Mouse (Mus musculus): ENCODE measurements at regions not wholly inside any gene's neighbourhood (a gene's known extent, or its start where the extent isn't known, plus 50 kb on each side); places are given as distances from the start of the nearest gene placed in this dataset.
A peak's percentile ranks its signal among the peaks of the same experiment; 100 is the strongest.

DNA sequence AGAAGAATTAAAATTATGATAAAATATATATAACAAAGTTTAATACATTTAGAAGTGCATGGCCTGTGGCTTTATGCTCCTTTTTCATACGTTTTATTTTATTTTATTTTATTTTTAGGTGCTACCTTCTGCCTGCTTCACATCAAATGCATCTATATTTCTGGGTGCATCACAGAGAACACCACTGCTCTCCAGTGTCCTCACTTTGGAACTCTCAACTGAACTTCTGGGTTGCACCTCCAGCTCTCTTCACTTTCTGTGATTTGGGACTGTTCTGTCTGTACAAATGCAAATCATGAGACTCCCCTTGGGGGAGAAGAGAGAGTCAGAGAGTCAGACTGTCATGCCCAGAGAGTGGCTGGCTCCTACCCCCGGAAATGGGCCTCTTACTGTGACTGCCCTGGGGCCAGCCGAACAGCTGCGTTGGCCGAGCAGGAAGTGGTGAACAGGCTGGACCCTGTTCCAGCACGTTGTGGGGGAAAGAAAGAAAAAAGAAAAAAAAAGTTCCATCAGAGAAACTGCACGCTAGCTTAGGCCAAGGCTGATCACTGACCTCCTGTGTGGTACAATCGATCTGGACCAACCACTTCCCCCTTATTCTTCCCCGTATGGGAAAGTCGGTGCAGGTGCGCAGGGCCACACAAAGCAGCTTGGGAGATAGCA, 111.9 kb upstream of the Id2 start:
- Histone ChIP-seq H3K36me3 (replicated peaks; ENCODE audit: low read length) (peaks cover 5% of the 10 kb centered on the region), H3K4me1 (peaks cover 75% of the 10 kb centered on the region), H3K27me3 (replicated peaks) (no peaks in the 10 kb centered on the region), H3K4me3 (replicated peaks) (peak overlapping the region; percentile 79), H3K9me3 (peaks cover 4% of the 10 kb centered on the region; the same call in 1 of the 2 replicates)
- TF ChIP-seq GATA1 (IDR thresholded peaks at IDR 0.05; ENCODE audit: borderline replicate concordance, low read length) (no peak), FLI1 (IDR thresholded peaks at IDR 0.05; ENCODE audit: low read length) (no peak)

DNA sequence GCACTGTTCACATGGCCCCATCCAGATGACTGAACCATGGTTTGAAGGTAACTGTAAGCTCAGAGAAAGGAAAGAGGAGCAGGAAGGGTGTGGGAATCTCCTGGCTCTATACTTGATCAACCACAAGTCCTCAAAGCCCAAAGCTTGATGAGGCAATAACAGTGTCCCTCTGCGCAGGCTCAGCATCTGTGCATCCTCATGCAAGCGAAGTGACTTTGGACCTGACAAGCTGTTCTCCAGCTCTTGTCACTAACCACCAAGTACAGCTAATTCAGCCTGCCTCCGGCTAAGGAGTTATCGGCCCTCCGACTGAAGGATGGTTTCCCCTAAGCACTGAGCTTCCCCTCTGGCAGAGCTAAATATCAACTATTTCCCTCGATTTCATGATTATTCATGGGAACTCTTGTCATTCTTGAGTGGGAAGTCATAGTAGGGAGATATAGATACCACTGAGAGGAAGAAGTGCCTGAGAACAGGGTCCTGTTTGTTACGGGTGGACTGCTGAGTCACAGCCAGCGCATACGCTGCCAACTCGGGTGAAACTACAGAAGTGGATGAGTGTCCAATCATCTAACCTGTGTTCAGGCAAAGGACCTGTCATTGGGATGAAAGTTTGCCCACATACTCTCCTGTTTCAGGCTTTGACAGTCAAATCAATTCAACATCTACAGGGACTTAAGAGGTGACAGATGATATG, 106.6 kb upstream of the Id2 start:
- Histone ChIP-seq H3K4me1 (peaks cover 66% of the 10 kb centered on the region), H3K4me3 (replicated peaks) (peak overlapping the region; percentile 57), H3K36me3 (replicated peaks; ENCODE audit: low read length) (no peaks in the 10 kb centered on the region), H3K27me3 (replicated peaks) (no peaks in the 10 kb centered on the region), H3K9me3 (no peaks in the 10 kb centered on the region)
- TF ChIP-seq GATA1 (IDR thresholded peaks at IDR 0.05; ENCODE audit: borderline replicate concordance, low read length) (no peak), FLI1 (IDR thresholded peaks at IDR 0.05; ENCODE audit: low read length) (no peak)

DNA sequence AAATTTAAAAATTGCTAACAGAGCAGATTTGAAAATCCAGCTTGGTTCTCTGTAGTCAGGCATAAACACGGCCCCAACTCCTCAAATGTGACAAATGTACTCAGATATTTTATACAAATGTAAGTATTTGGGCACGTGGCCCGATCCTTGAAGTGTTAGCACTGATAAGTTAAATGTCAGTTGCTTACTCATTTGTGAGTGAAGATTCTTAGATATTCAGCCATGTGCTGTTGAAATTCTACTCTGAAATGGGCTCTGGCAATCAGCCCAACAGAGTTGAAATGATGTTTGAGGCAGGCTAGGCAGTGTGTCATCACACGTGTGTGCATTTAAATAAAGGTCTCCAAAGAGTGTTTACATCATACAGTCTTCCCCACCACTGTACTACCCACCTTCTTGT, 103.2 kb upstream of the Id2 start:
- H3K4me1 ChIP-seq, result peaks cover 80% of the 10 kb centered on the region
- H3K36me3 ChIP-seq (replicated peaks; ENCODE audit: low read length), result no peaks in the 10 kb centered on the region

DNA sequence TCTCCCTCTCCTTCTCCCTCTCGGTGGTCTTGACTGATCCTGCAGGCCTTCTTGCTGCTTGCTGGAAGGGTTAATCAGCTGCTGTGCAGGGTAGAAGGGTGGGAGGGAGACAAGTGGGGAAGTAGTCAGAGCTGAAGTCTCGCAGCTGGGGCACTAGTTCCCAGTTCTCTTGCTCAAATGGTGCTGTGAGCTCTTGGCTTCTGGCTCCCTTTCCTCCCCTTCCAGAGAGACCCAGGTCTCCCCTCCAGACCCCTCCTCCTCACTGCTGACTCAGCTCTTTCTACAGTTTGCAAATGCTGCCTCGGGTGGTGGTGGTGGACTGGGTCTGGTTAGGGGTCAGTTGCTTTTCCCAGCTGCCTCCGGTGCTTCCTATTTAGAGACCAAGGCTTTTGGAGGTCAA, 100.8 kb upstream of the Id2 start:
- Histone ChIP-seq H3K4me3 (replicated peaks) (peak overlapping the region; percentile 48), H3K9me3 (no peaks in the 10 kb centered on the region), H3K36me3 (replicated peaks; ENCODE audit: low read length) (no peaks in the 10 kb centered on the region), H3K27me3 (replicated peaks) (no peaks in the 10 kb centered on the region), H3K4me1 (peaks cover 75% of the 10 kb centered on the region)
- TF ChIP-seq FLI1 (IDR thresholded peaks at IDR 0.05; ENCODE audit: low read length) (no peak), GATA1 (IDR thresholded peaks at IDR 0.05; ENCODE audit: borderline replicate concordance, low read length) (no peak)

More for the DNA sequence above, 103.2 kb upstream of the Id2 start:
- Histone ChIP-seq H3K9me3 (no peaks in the 10 kb centered on the region), H3K4me3 (replicated peaks) (no peak overlapping the region), H3K27me3 (replicated peaks) (no peaks in the 10 kb centered on the region)
- TF ChIP-seq FLI1 (IDR thresholded peaks at IDR 0.05; ENCODE audit: low read length) (no peak), GATA1 (IDR thresholded peaks at IDR 0.05; ENCODE audit: borderline replicate concordance, low read length) (no peak)

DNA sequence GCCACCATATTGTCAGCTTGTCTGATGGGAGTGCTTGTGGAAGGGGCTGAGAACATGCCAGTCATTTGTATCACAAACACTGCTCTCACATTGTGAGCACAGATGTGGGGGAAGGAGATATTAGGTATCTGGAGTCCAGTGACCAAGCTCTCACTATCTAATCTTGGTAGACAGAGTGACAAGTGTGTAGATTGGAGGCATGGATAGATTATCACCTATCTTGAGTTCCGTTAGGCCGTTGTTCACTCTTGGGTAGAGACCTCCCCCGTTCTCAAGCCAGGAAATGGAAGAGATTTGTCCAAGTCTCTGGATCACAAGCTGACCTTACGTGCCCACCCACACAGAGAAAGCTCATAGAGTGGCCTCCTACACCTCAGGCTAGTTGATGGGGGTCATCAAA, 99.1 kb upstream of the Id2 start:
- Histone ChIP-seq H3K36me3 (replicated peaks; ENCODE audit: low read length) (no peaks in the 10 kb centered on the region), H3K4me3 (replicated peaks) (no peak overlapping the region), H3K9me3 (no peaks in the 10 kb centered on the region), H3K4me1 (peaks cover 76% of the 10 kb centered on the region), H3K27me3 (replicated peaks) (no peaks in the 10 kb centered on the region)
- no peak for TF ChIP-seq FLI1 (IDR thresholded peaks at IDR 0.05; ENCODE audit: low read length)
- TF ChIP-seq GATA1 (IDR thresholded peaks at IDR 0.05; ENCODE audit: borderline replicate concordance, low read length), result no peak

DNA sequence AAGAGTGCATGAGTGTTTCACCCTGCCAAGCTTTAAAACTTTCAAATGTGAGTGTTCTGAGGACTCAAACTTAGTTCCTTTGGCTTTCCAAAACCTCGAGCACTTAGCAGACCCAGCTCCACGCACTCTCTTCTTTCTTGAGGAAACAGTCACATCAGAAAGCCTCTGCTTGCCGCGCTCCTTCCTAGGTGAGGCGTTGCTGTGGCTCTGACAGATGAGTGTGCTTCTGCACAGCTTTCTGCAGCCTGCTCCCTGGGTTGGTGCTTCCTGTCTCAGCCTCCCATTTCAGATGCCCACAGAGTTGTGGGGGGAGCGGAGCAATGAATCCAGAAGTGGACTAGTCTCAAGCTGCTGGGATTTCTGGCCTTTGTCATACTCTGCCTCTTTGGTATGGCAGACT, 95.3 kb upstream of the Id2 start:
- peak overlapping the region; percentile 40 for H3K4me3 ChIP-seq (replicated peaks)
- H3K27me3 ChIP-seq (replicated peaks), result no peaks in the 10 kb centered on the region
- peaks cover 93% of the 10 kb centered on the region for H3K4me1 ChIP-seq
- H3K9me3 ChIP-seq, result peaks cover 11% of the 10 kb centered on the region
- no peak for TF ChIP-seq FLI1 (IDR thresholded peaks at IDR 0.05; ENCODE audit: low read length)
- TF ChIP-seq GATA1 (IDR thresholded peaks at IDR 0.05; ENCODE audit: borderline replicate concordance, low read length), result no peak
- H3K36me3 ChIP-seq (replicated peaks; ENCODE audit: low read length), result peaks cover 13% of the 10 kb centered on the region

DNA sequence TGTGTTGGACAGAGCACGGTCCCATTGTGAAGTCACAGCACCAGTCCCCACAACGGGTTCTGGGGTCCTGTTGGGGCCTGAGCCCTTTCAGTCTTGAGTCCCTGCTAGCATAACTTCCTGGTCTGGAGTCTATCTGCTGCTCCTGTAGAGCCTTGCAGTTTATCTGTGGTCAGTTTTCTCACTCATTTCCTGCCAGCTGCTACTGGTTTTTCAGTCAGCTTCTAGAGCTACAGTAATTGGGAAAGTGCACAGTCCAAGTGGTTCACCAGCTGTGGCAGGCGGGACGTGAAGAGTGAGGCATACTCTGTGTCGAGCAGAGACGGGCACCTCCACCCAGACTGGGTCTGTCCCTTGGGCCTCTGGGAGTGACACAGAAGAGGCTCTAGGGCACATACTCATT, 93.4 kb upstream of the Id2 start:
- no peaks in the 10 kb centered on the region for H3K27me3 ChIP-seq (replicated peaks)
- peak overlapping the region; percentile 86 for H3K4me3 ChIP-seq (replicated peaks)
- peaks cover 30% of the 10 kb centered on the region for H3K36me3 ChIP-seq (replicated peaks; ENCODE audit: low read length)
- peak; percentile 65; the same call in 1 of the 3 replicates for TF ChIP-seq GATA1 (IDR thresholded peaks at IDR 0.05; ENCODE audit: borderline replicate concordance, low read length)
- peak; percentile 76; the same call in 1 of the 2 replicates for TF ChIP-seq FLI1 (IDR thresholded peaks at IDR 0.05; ENCODE audit: low read length)
- H3K4me1 ChIP-seq, result peaks cover 86% of the 10 kb centered on the region
- H3K9me3 ChIP-seq, result peaks cover 29% of the 10 kb centered on the region

DNA sequence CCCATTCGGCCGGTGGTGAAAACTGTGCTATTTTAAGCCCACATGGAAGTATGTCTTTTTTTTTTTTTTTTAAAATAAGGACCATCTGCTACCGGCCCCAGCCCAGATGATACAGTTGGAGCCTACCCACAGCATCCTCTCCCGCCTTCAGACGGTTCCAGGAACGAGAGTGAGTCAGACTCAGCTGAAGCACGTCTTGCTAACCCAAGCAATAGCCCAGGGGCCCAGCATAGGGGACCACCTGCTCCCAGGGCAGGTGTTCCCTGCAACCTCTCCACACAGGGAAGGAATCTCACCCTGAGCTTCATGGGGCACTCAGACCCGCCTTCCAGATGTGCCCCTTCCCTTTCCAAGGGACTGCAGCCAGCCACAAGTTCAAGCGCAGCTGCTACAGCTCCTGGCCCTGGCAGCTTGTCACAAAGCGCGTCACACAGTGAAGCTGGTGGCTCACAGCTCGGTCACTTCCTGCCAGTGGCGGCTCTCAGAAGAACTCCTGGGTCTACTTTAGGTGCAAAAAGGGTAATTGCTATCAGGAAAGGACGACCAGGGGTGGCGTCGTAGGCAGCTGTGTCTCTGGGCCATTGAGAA, 92.3 kb upstream of the Id2 start:
- peaks cover 38% of the 10 kb centered on the region for H3K9me3 ChIP-seq
- peaks cover 38% of the 10 kb centered on the region for H3K36me3 ChIP-seq (replicated peaks; ENCODE audit: low read length)
- H3K27me3 ChIP-seq (replicated peaks), result no peaks in the 10 kb centered on the region
- TF ChIP-seq GATA1 (IDR thresholded peaks at IDR 0.05; ENCODE audit: borderline replicate concordance, low read length) (no peak), FLI1 (IDR thresholded peaks at IDR 0.05; ENCODE audit: low read length) (no peak)
- H3K4me3 ChIP-seq (replicated peaks), result peak overlapping the region; percentile 86
- H3K4me1 ChIP-seq, result peaks cover 79% of the 10 kb centered on the region

DNA sequence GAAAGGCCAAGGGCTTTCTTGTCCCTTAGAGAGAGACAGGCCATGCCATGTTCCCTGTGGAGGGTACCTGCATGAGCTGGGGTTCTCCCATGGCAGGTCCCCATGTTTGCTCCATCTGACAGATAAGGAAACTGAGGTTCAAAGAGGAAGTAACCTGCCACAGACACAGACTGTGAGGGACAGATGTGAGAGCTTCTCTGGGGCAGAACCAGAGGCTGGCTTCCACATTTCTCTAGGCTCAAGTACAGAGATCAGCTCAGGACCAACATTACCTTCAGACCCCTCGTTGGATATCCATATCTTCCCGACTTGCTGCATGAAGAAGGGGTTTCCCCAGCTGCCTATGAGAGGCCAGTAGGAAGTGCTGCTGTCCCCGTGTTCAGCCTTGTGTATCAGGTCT, 91.6 kb upstream of the Id2 start:
- Histone ChIP-seq H3K9me3 (peaks cover 39% of the 10 kb centered on the region), H3K4me1 (peaks cover 74% of the 10 kb centered on the region), H3K36me3 (replicated peaks; ENCODE audit: low read length) (peaks cover 44% of the 10 kb centered on the region), H3K27me3 (replicated peaks) (no peaks in the 10 kb centered on the region), H3K4me3 (replicated peaks) (peak overlapping the region; percentile 86)
- TF ChIP-seq FLI1 (IDR thresholded peaks at IDR 0.05; ENCODE audit: low read length), result no peak
- no peak for TF ChIP-seq GATA1 (IDR thresholded peaks at IDR 0.05; ENCODE audit: borderline replicate concordance, low read length)

DNA sequence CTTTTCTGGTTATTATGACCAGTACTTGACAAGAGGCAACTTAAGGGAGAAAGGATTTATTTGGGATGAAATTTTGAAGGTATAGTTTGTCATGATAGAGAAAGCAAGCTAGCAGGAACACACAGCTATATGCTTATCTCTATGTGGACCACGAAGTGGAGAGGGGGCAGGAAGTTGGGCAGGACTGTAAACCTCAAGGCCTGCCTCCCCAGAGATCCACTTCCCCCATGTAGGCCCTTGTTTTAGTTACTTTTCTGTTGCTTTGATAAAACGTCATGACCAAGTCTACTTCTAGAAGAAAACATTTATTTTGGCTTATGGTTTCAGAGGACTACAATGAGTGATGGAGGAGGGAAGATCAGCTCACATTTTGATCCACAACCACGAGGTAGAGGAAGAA, 90.3 kb upstream of the Id2 start:
- TF ChIP-seq FLI1 (IDR thresholded peaks at IDR 0.05; ENCODE audit: low read length), result no peak
- no peak for TF ChIP-seq GATA1 (IDR thresholded peaks at IDR 0.05; ENCODE audit: borderline replicate concordance, low read length)
- Histone ChIP-seq H3K9me3 (peaks cover 48% of the 10 kb centered on the region), H3K36me3 (replicated peaks; ENCODE audit: low read length) (peaks cover 54% of the 10 kb centered on the region), H3K4me1 (peaks cover 68% of the 10 kb centered on the region), H3K4me3 (replicated peaks) (peak overlapping the region; percentile 26), H3K27me3 (replicated peaks) (no peaks in the 10 kb centered on the region)

Measured in megakaryocyte, embryonic 14.5 days (primary cell).